Mouse (Mus musculus): ENCODE results near the gene Etv1. TPM values are rescaled to one million over a fixed set of nuclear protein-coding genes. Genes with fewer than 3 reads are reported as not detected.
"Not testable (repeated sequence)": the region's sequence is repeated elsewhere in the genome, so short reads cannot be mapped to it uniquely, and the experiment has no call there.

Etv1 gene
- total RNA-seq, 2 experiments from 2014 or later = 9.6 to 10.6 TPM

- no peak for DNase-seq (ENCODE audit: low spot score)
Observed at GRCm38 (mm10) chr12:38814010-38814786, 35.0 kb downstream of the Etv1 start.

GRCm38 (mm10) chr12:38816235-38816634 is 37.1 kb downstream of the Etv1 start:
- DNase-seq (ENCODE audit: low spot score) = no peak
- intact Hi-C loops (cut with DNase I) = no loop called here

More at GRCm38 (mm10) chr12:38814010-38814786, 35.0 kb downstream of the Etv1 start:
- intact Hi-C loops (cut with DNase I) = no loop called here

- intact Hi-C loops (cut with DNase I) = no loop called here
Observed at GRCm38 (mm10) chr12:38818320-38818719, 39.1 kb downstream of the Etv1 start.

DNA sequence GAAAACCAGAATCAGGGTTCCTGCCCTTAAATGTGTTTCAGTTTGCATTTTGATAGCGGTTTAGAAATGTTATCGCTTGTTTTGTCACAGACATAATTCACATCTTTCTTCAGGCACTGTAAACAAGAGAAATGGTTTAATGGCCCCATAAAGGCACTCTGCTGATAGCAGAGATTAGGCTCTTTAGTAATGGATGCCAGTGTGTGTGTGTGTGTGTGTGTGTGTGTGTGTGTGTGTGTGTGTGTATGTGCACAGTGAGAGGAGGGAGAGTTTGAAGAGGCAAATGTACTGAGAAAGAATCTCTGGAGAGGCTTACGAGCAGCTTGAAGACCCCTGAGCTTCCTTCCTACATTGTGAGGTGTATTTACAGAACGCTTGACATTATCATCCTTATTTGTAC is 41.5 kb downstream of the Etv1 start:
- intact Hi-C loops (cut with DNase I) = no loop called here
- no peak for DNase-seq (ENCODE audit: low spot score)

More at GRCm38 (mm10) chr12:38818320-38818719, 39.1 kb downstream of the Etv1 start:
- DNase-seq (ENCODE audit: low spot score) = no peak

- no peak for DNase-seq (ENCODE audit: low spot score)
- intact Hi-C loops (cut with DNase I) = no loop called here
Observed at GRCm38 (mm10) chr12:38824405-38824804, 45.2 kb downstream of the Etv1 start.

DNA sequence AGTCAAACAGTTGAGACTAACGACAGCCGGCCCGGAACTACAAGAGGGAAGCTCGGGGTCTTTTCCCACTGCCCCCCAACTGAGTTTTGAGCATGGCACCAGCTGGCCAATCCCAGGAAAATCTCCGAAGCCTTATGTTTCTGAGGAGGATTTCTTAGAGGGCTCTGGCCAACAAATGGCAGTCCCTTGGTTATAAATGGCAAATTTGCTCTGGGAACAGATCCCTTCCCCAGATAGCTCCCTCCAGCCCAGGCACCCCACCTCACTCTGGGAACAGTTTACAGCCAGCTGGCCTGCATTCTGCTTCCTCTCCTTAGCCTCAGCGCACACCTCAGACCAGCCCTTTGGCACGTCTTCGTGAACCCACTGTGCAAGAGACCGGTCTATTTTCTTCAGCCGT is 53.8 kb downstream of the Etv1 start:
- DNase-seq (ENCODE audit: low spot score) = no peak
- intact Hi-C loops (cut with DNase I) = no loop called here

DNA sequence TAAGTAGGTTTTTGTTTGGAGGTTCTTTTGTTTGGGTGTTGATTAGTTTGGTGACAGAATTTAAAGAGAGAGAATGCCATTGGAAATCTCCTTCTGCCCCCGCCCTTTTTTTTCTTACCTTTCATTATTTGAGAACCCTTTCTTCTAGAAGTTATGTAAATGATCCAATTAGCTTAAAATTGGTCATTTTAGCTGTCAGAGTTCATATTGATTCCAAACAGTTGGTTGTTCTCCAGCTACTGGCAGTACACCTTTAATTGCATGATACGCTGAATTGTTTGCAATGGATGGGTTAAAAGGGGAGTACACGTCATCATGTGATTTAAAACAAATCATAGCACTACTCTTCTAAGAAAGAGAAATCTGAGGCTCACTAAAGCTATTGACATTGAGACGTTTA is 55.4 kb downstream of the Etv1 start:
- no peak for DNase-seq (ENCODE audit: low spot score)
- intact Hi-C loops (cut with DNase I) = no loop called here

- intact Hi-C loops (cut with DNase I); DNase-seq (ENCODE audit: low spot score): not testable (repeated sequence)
Observed at GRCm38 (mm10) chr12:38834986-38835385, 55.8 kb downstream of the Etv1 start.

- intact Hi-C loops (cut with DNase I) = no loop called here
- DNase-seq (ENCODE audit: low spot score) = no peak
Observed at GRCm38 (mm10) chr12:38843801-38844295, 64.7 kb downstream of the Etv1 start.

GRCm38 (mm10) chr12:38847500-38848261 is 68.5 kb downstream of the Etv1 start:
- no peak for DNase-seq (ENCODE audit: low spot score)
- intact Hi-C loops (cut with DNase I) = no loop called here

- intact Hi-C loops (cut with DNase I) = no loop called here
- DNase-seq (ENCODE audit: low spot score) = no peak
Observed at GRCm38 (mm10) chr12:38849994-38850393, 70.8 kb downstream of the Etv1 start.

DNA sequence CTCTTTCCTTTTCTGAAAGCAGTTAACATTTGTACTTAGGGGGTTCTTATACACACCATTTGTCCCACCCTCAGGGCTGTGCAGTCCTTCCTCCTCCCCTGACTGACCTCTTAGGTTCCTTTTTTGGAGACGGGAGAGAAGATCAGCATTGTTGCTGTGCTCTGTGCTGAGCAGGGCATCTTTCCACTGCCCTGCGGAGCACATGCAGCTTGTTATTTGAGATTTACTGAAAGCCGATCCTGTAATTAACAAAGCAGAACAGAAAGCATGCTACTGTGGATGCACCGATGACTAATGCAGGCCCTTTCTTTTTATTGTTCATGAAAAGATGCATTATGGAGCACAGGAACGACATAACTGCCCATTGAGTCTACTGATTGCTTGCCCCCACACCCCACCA is 75.1 kb downstream of the Etv1 start:
- no peak for DNase-seq (ENCODE audit: low spot score)
- intact Hi-C loops (cut with DNase I) = no loop called here

GRCm38 (mm10) chr12:38854751-38855150 is 75.6 kb downstream of the Etv1 start:
- intact Hi-C loops (cut with DNase I) = no loop called here

DNA sequence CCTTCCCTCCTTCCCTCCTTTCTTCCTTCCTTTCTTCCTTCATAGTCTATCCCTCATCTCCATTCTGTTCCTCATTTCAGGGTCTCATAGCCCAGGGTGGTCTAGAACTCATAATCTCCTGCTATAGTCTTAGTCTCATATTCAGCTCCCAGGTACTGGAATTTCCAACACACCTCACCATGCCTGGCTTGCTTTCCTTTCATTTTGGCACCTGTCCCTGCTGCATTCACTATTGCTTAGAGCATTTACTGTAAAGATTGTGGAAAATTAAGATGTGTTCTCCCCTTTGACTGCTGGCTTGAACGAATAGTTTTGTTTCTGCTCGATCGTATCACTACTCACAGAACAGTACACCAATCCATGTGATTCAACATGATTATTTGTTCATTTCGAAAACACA is 80.5 kb downstream of the Etv1 start:
- intact Hi-C loops (cut with DNase I) = no loop called here
- DNase-seq (ENCODE audit: low spot score) = no peak

More at GRCm38 (mm10) chr12:38854751-38855150, 75.6 kb downstream of the Etv1 start:
- no peak for DNase-seq (ENCODE audit: low spot score)

DNA sequence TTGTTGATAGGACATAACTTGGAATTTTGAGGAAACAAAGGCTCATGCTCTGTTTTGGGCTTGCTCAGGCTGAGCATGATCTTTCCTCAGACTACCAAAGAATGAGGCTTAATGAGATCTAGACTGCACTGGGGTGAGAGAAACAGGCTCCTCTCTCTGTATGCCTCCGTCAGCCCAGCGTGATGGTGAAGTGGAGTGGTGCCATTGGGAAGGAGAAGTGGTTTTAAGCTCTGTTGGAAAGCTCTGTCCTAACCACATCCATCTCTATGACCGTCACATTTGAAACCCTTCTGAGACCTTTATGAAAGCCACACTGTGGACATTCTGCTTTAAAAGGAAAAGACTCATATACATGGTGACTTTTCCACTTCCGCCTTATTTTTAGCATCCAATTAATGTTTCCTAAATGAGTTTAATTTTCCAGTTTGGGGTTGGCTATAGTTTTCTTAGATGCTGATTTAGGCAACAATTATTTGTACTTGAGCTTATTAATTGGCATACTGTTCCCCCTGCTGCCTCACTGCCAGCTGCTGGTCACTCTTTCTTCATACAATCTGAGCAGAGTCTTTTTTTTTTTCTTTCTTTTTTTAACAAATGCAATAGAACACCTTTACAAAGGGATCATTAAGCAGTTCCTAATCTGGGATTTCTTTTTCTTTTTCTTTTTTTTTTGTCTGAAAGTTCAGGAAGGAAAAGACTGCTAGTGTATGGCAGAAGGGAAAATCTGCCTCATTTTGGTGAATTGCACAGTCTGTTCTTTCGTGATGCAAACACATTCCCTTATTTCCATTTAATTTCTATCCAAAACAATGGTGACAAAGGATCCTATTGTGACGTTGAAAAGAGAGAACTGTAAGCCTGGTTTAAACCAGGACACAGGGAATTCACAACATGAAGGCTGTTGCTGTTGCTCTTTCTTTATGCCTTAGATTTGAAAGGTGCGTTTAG is 81.3 kb downstream of the Etv1 start:
- DNase-seq (ENCODE audit: low spot score) = no peak
- intact Hi-C loops (cut with DNase I) = no loop called here

DNA sequence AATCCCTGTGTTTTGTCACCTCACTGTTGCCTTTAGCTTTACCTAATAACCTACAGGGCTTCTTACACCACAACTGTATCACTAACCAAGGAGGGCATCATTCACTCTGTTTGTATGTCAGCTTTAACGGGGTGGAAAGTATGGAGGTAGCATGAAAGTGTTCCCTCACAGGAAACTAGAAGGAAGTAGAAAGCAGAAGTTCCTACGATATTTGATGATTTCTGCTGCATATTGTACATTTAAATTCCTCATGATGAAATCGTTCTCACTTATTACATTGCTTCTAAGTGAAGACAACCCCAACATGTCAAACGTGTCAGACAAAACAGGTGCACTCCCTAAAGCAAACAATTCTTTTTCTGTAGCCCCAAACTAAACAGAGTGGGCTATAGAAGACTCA is 84.2 kb downstream of the Etv1 start:
- intact Hi-C loops (cut with DNase I) = no loop called here
- no peak for DNase-seq (ENCODE audit: low spot score)

DNA sequence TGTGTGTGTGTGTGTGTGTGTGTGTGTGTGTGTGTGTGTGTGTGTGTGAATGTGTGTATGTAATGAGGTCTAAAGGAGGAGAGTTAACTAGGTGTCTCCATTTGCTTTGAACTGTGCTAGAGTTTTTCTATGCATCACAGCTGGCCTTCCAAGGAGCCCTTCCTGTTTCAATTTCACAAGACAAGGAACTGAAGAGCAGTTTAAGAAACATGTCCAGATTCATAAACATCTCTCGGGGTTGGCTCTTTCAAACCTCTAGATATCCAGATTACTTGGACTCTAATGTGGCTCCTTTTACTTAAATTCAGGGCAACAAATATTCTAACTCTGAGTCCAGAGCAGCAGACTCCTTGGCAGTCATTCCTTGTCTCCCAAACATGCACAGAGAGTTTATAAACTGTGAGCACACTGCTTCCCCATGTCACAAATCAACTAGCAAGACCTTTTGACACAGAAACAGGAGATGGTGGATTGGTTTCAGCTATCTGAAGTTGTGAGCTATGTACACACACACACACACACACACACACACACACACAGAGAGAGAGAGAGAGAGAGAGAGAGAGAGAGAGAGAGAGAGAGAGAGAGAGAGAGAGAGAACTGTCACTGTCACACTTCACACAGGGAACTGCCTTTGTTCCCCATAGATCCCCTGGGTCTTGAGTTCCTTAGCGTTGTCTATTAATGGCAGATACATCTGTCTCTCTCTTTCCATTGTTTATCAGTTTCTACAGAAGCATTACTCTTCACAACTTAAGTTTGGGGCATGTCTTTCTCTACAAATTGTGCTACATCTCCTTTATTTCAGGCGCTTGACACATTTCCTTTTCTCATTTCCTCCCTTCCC is 85.0 kb downstream of the Etv1 start:
- no peak for DNase-seq (ENCODE audit: low spot score)
- intact Hi-C loops (cut with DNase I) = no loop called here

DNA sequence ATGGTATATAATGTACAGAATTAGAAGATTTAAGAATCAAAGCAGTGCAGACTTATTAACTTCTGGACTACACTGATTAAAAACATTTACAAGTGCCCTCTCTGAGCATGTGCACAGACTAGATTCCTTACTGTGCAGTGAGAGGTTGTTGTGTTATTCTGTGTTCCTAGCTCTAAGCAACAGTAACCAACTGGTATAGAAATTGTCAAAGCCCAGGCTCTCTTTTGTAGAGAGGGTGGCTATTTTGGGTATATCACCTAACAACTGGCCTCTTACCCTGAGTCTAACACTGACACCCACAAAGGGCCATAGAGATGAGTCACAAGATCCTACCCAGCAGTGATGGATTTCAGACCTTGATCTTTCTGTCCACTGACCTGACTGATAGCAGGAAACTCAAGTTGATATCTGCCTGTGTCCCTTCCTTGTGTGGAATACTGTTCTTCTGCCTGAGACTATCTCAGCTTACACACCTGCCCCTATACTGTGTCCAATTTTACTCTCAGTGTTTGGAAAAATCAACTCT is 95.4 kb downstream of the Etv1 start:
- intact Hi-C loops (cut with DNase I) = no loop called here
- DNase-seq (ENCODE audit: low spot score) = no peak

DNA sequence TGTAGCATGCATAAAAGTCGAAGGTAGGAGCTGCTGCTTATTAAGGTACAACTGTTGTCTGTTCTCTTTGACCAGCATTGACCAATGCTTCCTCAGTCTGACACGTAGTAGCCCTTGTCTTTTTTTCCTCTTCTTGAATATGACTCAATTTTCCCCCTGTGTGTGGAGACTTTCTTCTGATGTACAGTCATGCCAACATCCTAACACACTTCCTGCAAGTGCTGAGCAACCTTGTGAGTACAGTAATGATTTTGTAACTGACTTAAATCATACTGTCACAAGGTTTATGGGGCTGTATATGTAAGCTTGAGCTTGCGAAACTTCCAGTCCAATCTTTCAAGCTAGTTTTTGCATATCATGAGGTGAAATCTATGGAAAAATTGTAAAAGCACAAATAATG is 125.3 kb downstream of the Etv1 start:
- no peak for DNase-seq (ENCODE audit: low spot score)
- intact Hi-C loops (cut with DNase I) = no loop called here
